Mouse (Mus musculus) forebrain, embryonic 10.5 days (tissue): ENCODE data around the gene Atp2b2. TPM values are rescaled to one million over a fixed set of nuclear protein-coding genes. Genes with fewer than 3 reads are reported as not detected.
A peak's percentile ranks its signal among the peaks of the same experiment; 100 is the strongest.

Experiments
- DNase-seq: peaks from one replicate; pipeline ENCODE4 v3.0.0-alpha.2; 2017; ENCODE audit warnings: low spot score; ENCODE audit errors: extremely low spot score
- H3K27ac ChIP-seq: fragments of 300-500 bp; sonication (generic); 2 replicates; pipeline ENCODE4 v1.5.1; 2016; ENCODE audit warnings: mild to moderate bottlenecking
- H3K27me3 ChIP-seq: fragments of 300-500 bp; sonication (generic); 2 replicates; pipeline ENCODE4 v1.6.1; 2016; ENCODE audit warnings: mild to moderate bottlenecking; ENCODE audit not compliant: poor library complexity, severe bottlenecking
- H3K36me3 ChIP-seq: fragments of 300-500 bp; sonication (generic); replicated peaks from 2 replicates; pipeline ENCODE4 v1.6.1; 2016; ENCODE audit warnings: mild to moderate bottlenecking, moderate library complexity
- H3K4me1 ChIP-seq: fragments of 300-500 bp; sonication (generic); 2 replicates; pipeline ENCODE4 v1.6.1; 2016
- H3K4me3 ChIP-seq: fragments of 300-500 bp; sonication (generic); 2 replicates; pipeline ENCODE4 v1.5.1; 2016; ENCODE audit warnings: mild to moderate bottlenecking, moderate library complexity
- H3K9me3 ChIP-seq: fragments of 300-500 bp; sonication (generic); 2 replicates; pipeline ENCODE4 v1.6.1; 2016; ENCODE audit warnings: mild to moderate bottlenecking, moderate library complexity
- WGBS: fragments of 180-500 bp; shearing (Covaris S2); methylation state at CpG from one replicate; pipeline ENCODE4 v1.1.7; 2016; 5-methylcytosine and 5-hydroxymethylcytosine counted together
- polyA plus RNA-seq: library from polyadenylated mRNA; unstranded; fragments of >200 nt; fragmentation: Nextera tagmentation; extraction: Ambion mirVana; gene quantifications from 2 replicates; pipeline ENCODE4 v1.2.1, GENCODE M21; 2016

Gene Atp2b2
- polyA plus RNA-seq, 1 experiment from 2014 or later, result 1.4 TPM

GRCm38 (mm10) chr6:114000928-114001327, 41.5 kb downstream of the Atp2b2 start:
- WGBS, result 82% methylated on average over 6 of the region's 6 CpGs
- Histone ChIP-seq H3K4me1 (no peaks in the 10 kb centered on the region), H3K27ac (no peak overlapping the region), H3K36me3 (no peaks in the 10 kb centered on the region), H3K9me3 (no peaks in the 10 kb centered on the region), H3K27me3 (no peaks in the 10 kb centered on the region), H3K4me3 (no peak overlapping the region)
- no peak for DNase-seq

GRCm38 (mm10) chr6:114000304-114000703, 42.1 kb downstream of the Atp2b2 start:
- no peak overlapping the region for H3K4me3 ChIP-seq
- 57% methylated on average over 7 of the region's 7 CpGs for WGBS

GRCm38 (mm10) chr6:113998413-113998812, 44.0 kb downstream of the Atp2b2 start:
- H3K27ac ChIP-seq, result no peak overlapping the region
- H3K36me3 ChIP-seq, result no peaks in the 10 kb centered on the region
- H3K9me3 ChIP-seq, result no peaks in the 10 kb centered on the region
- H3K4me1 ChIP-seq, result no peaks in the 10 kb centered on the region
- DNase-seq, result no peak
- WGBS, result 86% methylated on average over 2 of the region's 2 CpGs
- H3K27me3 ChIP-seq, result no peaks in the 10 kb centered on the region
- H3K4me3 ChIP-seq, result no peak overlapping the region

More at GRCm38 (mm10) chr6:114000304-114000703, 42.1 kb downstream of the Atp2b2 start:
- DNase-seq, result no peak
- Histone ChIP-seq H3K27me3 (no peaks in the 10 kb centered on the region), H3K27ac (no peak overlapping the region), H3K9me3 (no peaks in the 10 kb centered on the region), H3K4me1 (no peaks in the 10 kb centered on the region), H3K36me3 (no peaks in the 10 kb centered on the region)

- no peak overlapping the region for H3K4me3 ChIP-seq
- H3K4me1 ChIP-seq, result peaks cover 5% of the 10 kb centered on the region
- no peak overlapping the region for H3K27ac ChIP-seq
- no peaks in the 10 kb centered on the region for H3K9me3 ChIP-seq
- no peaks in the 10 kb centered on the region for H3K27me3 ChIP-seq
- WGBS, result 88% methylated on average over 5 of the region's 5 CpGs
- no peak for DNase-seq
- no peaks in the 10 kb centered on the region for H3K36me3 ChIP-seq
Measured at GRCm38 (mm10) chr6:113994176-113994575, 48.2 kb downstream of the Atp2b2 start.

GRCm38 (mm10) chr6:113992101-113992500, 50.3 kb downstream of the Atp2b2 start:
- no peaks in the 10 kb centered on the region for H3K9me3 ChIP-seq
- H3K27me3 ChIP-seq, result no peaks in the 10 kb centered on the region
- H3K36me3 ChIP-seq, result no peaks in the 10 kb centered on the region
- no peak for DNase-seq
- no peak overlapping the region for H3K27ac ChIP-seq
- no peak overlapping the region for H3K4me3 ChIP-seq
- H3K4me1 ChIP-seq, result peaks cover 5% of the 10 kb centered on the region
- WGBS, result 75% methylated on average over 2 of the region's 2 CpGs

- no peak for DNase-seq
- H3K36me3 ChIP-seq, result no peaks in the 10 kb centered on the region
- no peaks in the 10 kb centered on the region for H3K27me3 ChIP-seq
- H3K4me1 ChIP-seq, result peaks cover 10% of the 10 kb centered on the region
- WGBS, result 59% methylated on average over 11 of the region's 11 CpGs
- H3K27ac ChIP-seq, result no peak overlapping the region
- no peak overlapping the region for H3K4me3 ChIP-seq
- no peaks in the 10 kb centered on the region for H3K9me3 ChIP-seq
Measured at GRCm38 (mm10) chr6:113991482-113991881, 50.9 kb downstream of the Atp2b2 start.

GRCm38 (mm10) chr6:113990044-113990443, 52.4 kb downstream of the Atp2b2 start:
- Histone ChIP-seq H3K9me3 (no peaks in the 10 kb centered on the region), H3K27me3 (no peaks in the 10 kb centered on the region), H3K27ac (no peak overlapping the region), H3K36me3 (no peaks in the 10 kb centered on the region), H3K4me3 (no peak overlapping the region), H3K4me1 (peaks cover 24% of the 10 kb centered on the region)
- WGBS, result 43% methylated on average over 1 of the region's 1 CpGs
- DNase-seq, result no peak

- H3K27me3 ChIP-seq, result no peaks in the 10 kb centered on the region
- 86% methylated on average over 2 of the region's 2 CpGs for WGBS
- no peak overlapping the region for H3K4me3 ChIP-seq
- H3K4me1 ChIP-seq, result peaks cover 28% of the 10 kb centered on the region
- no peaks in the 10 kb centered on the region for H3K9me3 ChIP-seq
- H3K36me3 ChIP-seq, result no peaks in the 10 kb centered on the region
- no peak overlapping the region for H3K27ac ChIP-seq
- DNase-seq, result no peak
Measured at GRCm38 (mm10) chr6:113988521-113988920, 53.9 kb downstream of the Atp2b2 start.

GRCm38 (mm10) chr6:113986671-113987070, 55.7 kb downstream of the Atp2b2 start:
- no peaks in the 10 kb centered on the region for H3K27me3 ChIP-seq
- DNase-seq, result no peak
- no peaks in the 10 kb centered on the region for H3K9me3 ChIP-seq
- 0 out of 2 replicates have a peak overlapping the region, but pooled peaks have one; percentile 27 for H3K27ac ChIP-seq
- H3K4me1 ChIP-seq, result peaks cover 32% of the 10 kb centered on the region
- no peak overlapping the region for H3K4me3 ChIP-seq
- WGBS, result 85% methylated on average over 4 of the region's 4 CpGs
- no peaks in the 10 kb centered on the region for H3K36me3 ChIP-seq

- Histone ChIP-seq H3K27ac (no peak overlapping the region), H3K4me3 (no peak overlapping the region), H3K9me3 (no peaks in the 10 kb centered on the region), H3K4me1 (0 out of 2 replicates have a peak, but pooled peaks cover 4% of the 10 kb centered on the region), H3K27me3 (no peaks in the 10 kb centered on the region), H3K36me3 (no peaks in the 10 kb centered on the region)
- WGBS, result 83% methylated on average over 8 of the region's 8 CpGs
- no peak for DNase-seq
Measured at GRCm38 (mm10) chr6:113978673-113979072, 63.7 kb downstream of the Atp2b2 start.

GRCm38 (mm10) chr6:113978091-113978650, 64.2 kb downstream of the Atp2b2 start:
- Histone ChIP-seq H3K4me1 (0 out of 2 replicates have a peak, but pooled peaks cover 4% of the 10 kb centered on the region), H3K4me3 (no peak overlapping the region), H3K27me3 (no peaks in the 10 kb centered on the region), H3K36me3 (no peaks in the 10 kb centered on the region), H3K27ac (no peak overlapping the region), H3K9me3 (no peaks in the 10 kb centered on the region)
- DNase-seq, result no peak
- WGBS, result 86% methylated on average over 5 of the region's 5 CpGs

GRCm38 (mm10) chr6:113970900-113971299, 71.5 kb downstream of the Atp2b2 start:
- peaks cover 28% of the 10 kb centered on the region for H3K4me1 ChIP-seq
- 0 out of 2 replicates have a peak overlapping the region, but pooled peaks have one; percentile 66 for H3K27ac ChIP-seq
- no peaks in the 10 kb centered on the region for H3K9me3 ChIP-seq
- no peaks in the 10 kb centered on the region for H3K27me3 ChIP-seq
- 84% methylated on average over 2 of the region's 2 CpGs for WGBS
- H3K4me3 ChIP-seq, result no peak overlapping the region
- H3K36me3 ChIP-seq, result no peaks in the 10 kb centered on the region
- no peak for DNase-seq

- no peaks in the 10 kb centered on the region for H3K36me3 ChIP-seq
- H3K27ac ChIP-seq, result peak overlapping the region; percentile 66
- no peak for DNase-seq
- H3K9me3 ChIP-seq, result no peaks in the 10 kb centered on the region
- peaks cover 33% of the 10 kb centered on the region for H3K4me1 ChIP-seq
- no peak overlapping the region for H3K4me3 ChIP-seq
- 57% methylated on average over 9 of the region's 9 CpGs for WGBS
- H3K27me3 ChIP-seq, result no peaks in the 10 kb centered on the region
Measured at GRCm38 (mm10) chr6:113970464-113970863, 71.9 kb downstream of the Atp2b2 start.

- H3K9me3 ChIP-seq, result no peaks in the 10 kb centered on the region
- H3K36me3 ChIP-seq, result no peaks in the 10 kb centered on the region
- no peak overlapping the region for H3K4me3 ChIP-seq
- 56% methylated on average over 3 of the region's 3 CpGs for WGBS
- no peaks in the 10 kb centered on the region for H3K27me3 ChIP-seq
- no peak overlapping the region for H3K27ac ChIP-seq
- no peak for DNase-seq
- peaks cover 40% of the 10 kb centered on the region for H3K4me1 ChIP-seq
Measured at GRCm38 (mm10) chr6:113969751-113970150, 72.7 kb downstream of the Atp2b2 start.
